Mouse (Mus musculus) liver (tissue): Measurements from ENCODE around the gene Pprc1.

Experiments
- DNase-seq: peaks from one replicate; pipeline ENCODE4 v3.0.0-alpha.2; 2020; ENCODE audit warnings: mixed read lengths

Gene Pprc1

GRCm38 (mm10) chr19:46044271-46044992 lies at the start of gene Pprc1:
Gene Pprc1, plus strand, starts transcription at chr19:46044886.
- DNase-seq, result no peak

GRCm38 (mm10) chr19:45997365-45997764 lies 47.3 kb upstream of the Pprc1 start:
- DNase-seq, result no peak

GRCm38 (mm10) chr19:45997785-45998693 lies 46.6 kb upstream of the Pprc1 start, which contains the start of gene Armh3:
Gene Armh3, minus strand, starts transcription at chr19:45998488.
- peak; percentile 92 for DNase-seq

- no peak for DNase-seq
These were observed 45.9 kb upstream of the Pprc1 start for GRCm38 (mm10) chr19:45998694-45999217.

- DNase-seq, result no peak
These were observed 45.3 kb upstream of the Pprc1 start for GRCm38 (mm10) chr19:45999378-45999777.

GRCm38 (mm10) chr19:46002279-46002678 lies 42.4 kb upstream of the Pprc1 start:
- no peak for DNase-seq

- peak; percentile 91 for DNase-seq
These were observed 41.1 kb upstream of the Pprc1 start, which contains the start of gene Hps6 for GRCm38 (mm10) chr19:46003371-46004226. Gene Hps6, plus strand, starts transcription at chr19:46003508.

GRCm38 (mm10) chr19:46004814-46005466 lies 39.7 kb upstream of the Pprc1 start:
- no peak for DNase-seq

DNA sequence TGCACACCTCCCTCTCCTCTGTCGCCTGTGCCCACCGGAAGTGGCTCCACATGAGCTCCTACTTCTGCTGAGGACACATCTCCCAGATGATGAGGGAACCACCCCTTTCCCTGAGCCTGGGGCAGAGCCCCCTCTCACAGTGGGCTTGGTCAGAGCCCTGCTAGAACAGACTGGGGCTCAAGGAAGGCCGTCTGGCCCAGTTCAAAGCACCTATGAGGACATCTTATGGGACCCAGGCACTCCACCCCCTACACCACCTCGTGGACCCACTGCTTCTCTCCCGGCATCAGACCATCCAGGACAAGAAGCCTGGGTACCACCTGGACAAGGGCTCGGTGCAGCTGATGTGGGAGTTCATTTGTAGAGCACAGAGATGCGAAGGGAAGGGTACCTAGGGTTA lies 39.0 kb upstream of the Pprc1 start:
- DNase-seq, result no peak

- DNase-seq, result peak; percentile 87
These were observed 30.0 kb upstream of the Pprc1 start for GRCm38 (mm10) chr19:46014572-46015178.

- no peak for DNase-seq
These were observed 28.7 kb upstream of the Pprc1 start for GRCm38 (mm10) chr19:46016023-46016422.

DNA sequence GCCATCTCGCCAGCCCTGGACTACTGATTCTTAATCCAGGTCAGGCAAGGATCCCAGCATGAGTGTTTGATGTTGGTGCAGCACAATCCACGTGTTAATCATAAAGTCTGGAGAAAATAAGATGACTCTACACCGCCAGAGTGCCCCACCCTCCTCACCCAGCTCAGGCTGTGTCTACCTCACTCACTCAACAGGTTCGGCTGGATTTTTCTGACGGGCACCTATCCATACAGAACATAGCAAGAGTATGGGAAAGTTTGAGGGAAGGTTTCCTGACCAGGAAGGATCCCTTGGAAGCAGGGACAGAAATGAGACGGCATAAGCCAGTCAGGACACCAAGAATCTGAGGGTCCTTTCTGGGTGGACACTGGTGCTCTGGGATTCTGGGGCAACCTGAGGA lies 19.7 kb upstream of the Pprc1 start:
- DNase-seq, result no peak

- DNase-seq, result no peak
These were observed 18.1 kb upstream of the Pprc1 start for GRCm38 (mm10) chr19:46026567-46026966.

GRCm38 (mm10) chr19:46028747-46029320 lies 15.9 kb upstream of the Pprc1 start:
- DNase-seq, result no peak

DNA sequence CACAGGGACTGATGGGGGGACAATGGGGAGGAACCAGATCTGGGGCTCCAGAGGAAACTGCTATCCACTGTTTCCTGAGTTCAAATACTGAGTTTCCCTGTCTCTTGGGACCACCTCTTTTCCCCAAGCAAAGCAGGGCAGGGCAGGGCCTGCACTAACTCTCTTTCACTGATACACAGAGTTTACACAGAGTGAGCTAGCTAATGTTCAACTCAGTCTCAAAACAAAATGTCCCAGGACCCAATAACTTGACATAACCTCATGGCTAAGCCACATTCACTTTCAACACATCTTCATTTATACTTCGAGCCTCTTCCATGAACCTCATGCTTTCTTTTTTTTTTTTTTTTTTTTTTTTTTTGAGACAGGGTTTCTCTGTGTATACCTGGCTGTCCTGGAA lies 15.0 kb upstream of the Pprc1 start:
- no peak for DNase-seq

- DNase-seq, result no peak
These were observed 14.3 kb upstream of the Pprc1 start for GRCm38 (mm10) chr19:46030196-46030983.

- no peak for DNase-seq
These were observed 12.8 kb upstream of the Pprc1 start for GRCm38 (mm10) chr19:46031689-46032432.

DNA sequence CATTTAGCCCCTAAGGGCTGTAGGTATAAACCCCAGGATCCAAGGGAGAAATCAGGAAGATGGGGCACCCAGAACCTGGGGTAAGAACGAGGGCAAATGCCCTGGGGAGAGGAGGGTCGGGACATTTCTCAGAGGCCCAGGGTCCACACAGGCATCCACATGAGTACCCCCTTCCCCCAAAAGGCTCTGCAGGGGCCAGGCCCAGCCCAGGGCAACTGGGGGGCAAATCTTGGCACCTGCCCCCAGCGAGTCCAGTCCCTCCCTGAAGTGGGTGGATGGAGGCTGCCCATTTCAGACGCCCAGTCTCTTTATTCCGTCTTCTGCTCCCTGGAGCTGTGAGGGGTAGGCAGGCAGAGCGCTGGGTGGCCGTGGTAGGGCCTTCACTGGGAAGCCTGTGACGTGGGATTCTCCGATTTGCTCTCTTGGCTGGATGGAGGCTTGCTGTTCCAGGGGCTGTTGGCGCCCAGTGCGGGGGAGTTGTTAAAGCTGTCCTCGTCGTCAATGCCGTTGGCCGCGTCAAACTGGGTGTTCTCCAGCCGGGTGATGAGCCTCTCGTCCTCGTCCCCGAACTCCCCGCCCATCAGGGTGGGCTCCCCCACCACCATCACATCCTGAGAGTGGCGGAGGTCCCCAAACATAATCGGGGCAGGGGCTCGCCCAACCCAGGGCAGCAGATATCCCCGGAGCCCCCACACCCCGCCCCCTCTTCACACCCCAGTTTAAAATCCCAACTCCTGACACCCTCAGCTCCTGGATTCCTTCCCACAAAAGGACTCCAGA lies 11.8 kb upstream of the Pprc1 start:
- DNase-seq, result no peak

DNA sequence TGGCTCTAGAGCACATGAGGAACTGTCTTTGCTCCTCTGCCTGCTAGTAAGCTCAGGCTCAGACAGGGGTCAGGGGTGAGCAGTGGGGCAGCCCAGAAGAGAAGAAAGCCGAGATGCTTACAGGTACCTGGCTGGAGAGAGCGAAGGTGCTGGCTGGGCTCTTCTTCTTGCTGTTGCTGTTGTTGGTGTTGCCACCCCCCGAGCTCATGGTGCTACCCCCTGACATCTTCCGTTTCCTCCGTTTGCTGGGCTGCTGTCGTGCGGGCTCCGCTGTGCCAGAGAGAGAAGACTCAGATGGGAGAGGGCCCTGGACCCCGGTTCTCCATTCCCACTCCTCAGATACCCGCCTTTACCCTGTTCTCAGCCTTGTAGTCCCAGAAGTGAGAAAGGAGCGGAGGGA lies 10.8 kb upstream of the Pprc1 start:
- no peak for DNase-seq
